ENCODE assay signal across 8 mouse cellular contexts in genomic region chr2:18693491-18693870, GRCm38 (mm10). TPM values are rescaled to one million over a fixed set of nuclear protein-coding genes. Genes with fewer than 3 reads are reported as not detected.
DNase-seq lines count a peak whose midpoint lies in the region; ATAC-seq and TF ChIP-seq lines count a peak whose summit lies in the region.
"Had no signal": no experiment of that assay in that cellular context is flagged by ENCODE, and none has a peak within 500 bp of the region (broad histone marks: within the 10 kb centered on the region; RNA-seq: fewer than 3 reads in every experiment).

No protein-coding gene starts in this region.

- H3K4me1 ChIP-seq in lung, adult 2 months (ENCODE audit: control insufficient read depth, insufficient read depth, low read length), result peaks cover 9% of the 10 kb centered on the region; the same call in 1 of the 2 replicates
- H3K4me1 ChIP-seq in forebrain, embryonic 11.5 days (replicated peaks; ENCODE audit: control insufficient read depth, insufficient read depth, low read length), result peaks cover 17% of the 10 kb centered on the region
- H3K4me1 ChIP-seq in limb, embryonic 10.5 days, result peaks cover 30% of the 10 kb centered on the region
- peaks cover 33% of the 10 kb centered on the region for H3K4me1 ChIP-seq in neural tube, embryonic 13.5 days (replicated peaks)

- TF ChIP-seq POLR2A in lung, adult 2 months (IDR thresholded peaks at IDR 0.05; ENCODE audit: borderline replicate concordance, extremely low read depth, low read depth, low read length), result no peak

- H3K4me2 ChIP-seq in forebrain, embryonic 11.5 days (ENCODE audit: low read depth, low read length, severe bottlenecking), result peak overlapping the region; percentile 77; the same call in 1 of the 2 replicates
- H3K4me2 ChIP-seq in neural tube, embryonic 13.5 days, result peak overlapping the region; percentile 88

- H3K9me3 ChIP-seq in forebrain, embryonic 11.5 days (ENCODE audit: control insufficient read depth, low read length), result no peaks in the 10 kb centered on the region
- no peaks in the 10 kb centered on the region for H3K9me3 ChIP-seq in limb, embryonic 10.5 days (replicated peaks)
- no peaks in the 10 kb centered on the region for H3K9me3 ChIP-seq in neural tube, embryonic 13.5 days

- H3K27ac ChIP-seq in forebrain, embryonic 11.5 days (ENCODE audit: low read depth, low read length), result no peak overlapping the region
- no peak overlapping the region for H3K27ac ChIP-seq in limb, embryonic 10.5 days
- H3K27ac ChIP-seq in neural tube, embryonic 13.5 days (replicated peaks), result no peak overlapping the region

- 0 out of 2 replicates have a peak overlapping the region, but pooled peaks have one; percentile 72 for H3K9ac ChIP-seq in forebrain, embryonic 11.5 days (ENCODE audit: low read length)
- H3K9ac ChIP-seq in neural tube, embryonic 13.5 days, result no peak overlapping the region

- H3K4me3 ChIP-seq in lung, adult 2 months (replicated peaks; ENCODE audit: extremely low read depth, low read depth, low read length), result peak overlapping the region; percentile 79
- H3K4me3 ChIP-seq in forebrain, embryonic 11.5 days (ENCODE audit: low read depth, low read length), result peak overlapping the region; percentile 48
- peak overlapping the region; percentile 70 for H3K4me3 ChIP-seq in limb, embryonic 10.5 days
- peak overlapping the region; percentile 51 for H3K4me3 ChIP-seq in neural tube, embryonic 13.5 days

- H3K36me3 ChIP-seq in forebrain, embryonic 11.5 days (ENCODE audit: control insufficient read depth, insufficient read depth, low read length), result no peaks in the 10 kb centered on the region
- H3K36me3 ChIP-seq in limb, embryonic 10.5 days, result no peaks in the 10 kb centered on the region
- H3K36me3 ChIP-seq in neural tube, embryonic 13.5 days, result no peaks in the 10 kb centered on the region

- no peak for DNase-seq in lung, adult 2 months
- DNase-seq in lung, postnatal 25 days (ENCODE audit: low spot score), result no peak
- no peak for DNase-seq in forebrain, embryonic 11.5 days (ENCODE audit: low spot score)
- DNase-seq in limb, embryonic 10.5 days (ENCODE audit: low spot score), result no peak
- no peak for DNase-seq in natural killer cell, adult 2 months (ENCODE audit: low spot score in 2 of 2)

- ATAC-seq in forebrain, embryonic 11.5 days (replicated peaks; ENCODE audit: low FRiP score), result no peak
- no peak for ATAC-seq in neural tube, embryonic 13.5 days (ENCODE audit: low read depth)
- no peak for ATAC-seq in cerebellum, adult (ENCODE audit: insufficient number of reproducible peaks, low FRiP score, low TSS enrichment)

- H3K27me3 ChIP-seq in forebrain, embryonic 11.5 days (ENCODE audit: control insufficient read depth, insufficient read depth, low read length), result peaks cover 64% of the 10 kb centered on the region
- H3K27me3 ChIP-seq in limb, embryonic 10.5 days (ENCODE audit: low read depth, poor library complexity, severe bottlenecking), result peaks cover 93% of the 10 kb centered on the region
- peaks cover 83% of the 10 kb centered on the region for H3K27me3 ChIP-seq in neural tube, embryonic 13.5 days

- 2% methylated on average over 5 of the region's 5 CpGs for WGBS in lung, adult 2 months
- 1% methylated on average over 5 of the region's 5 CpGs for WGBS in forebrain, embryonic 11.5 days
- WGBS in limb, embryonic 10.5 days, result under 1% methylated on average over 5 of the region's 5 CpGs
- 2% methylated on average over 5 of the region's 5 CpGs for WGBS in neural tube, embryonic 13.5 days

- TF ChIP-seq CTCF in lung, adult 2 months (IDR thresholded peaks at IDR 0.05; ENCODE audit: insufficient read depth, low read length), result no peak

RNA-seq across cellular contexts. Expression of gene Spag6, which starts 0.4 kb away (rescaled TPM):
- polyA plus RNA-seq in lung, adult 2 months (2012; rRNA removed), result 0.46 and 0.79 TPM in 2 replicates
- 0.21 and 0.44 TPM in 2 replicates for polyA plus RNA-seq in forebrain, embryonic 11.5 days (2014; fragmentation: Nextera tagmentation; extraction: Ambion mirVana)
- not detected in 2 replicates for polyA plus RNA-seq in limb, embryonic 10.5 days (2016; fragmentation: Nextera tagmentation; extraction: Ambion mirVana)
- polyA plus RNA-seq in neural tube, embryonic 13.5 days (2015; fragmentation: Nextera tagmentation; extraction: Ambion mirVana), result not detected in 2 replicates
- polyA plus RNA-seq: erythroblast, embryonic 14.5 days had no signal

RNA-seq across cellular contexts. Expression of gene Bmi1, which starts 16.7 kb away (rescaled TPM):
- 16.2 and 19.0 TPM in 2 replicates for polyA plus RNA-seq in lung, adult 2 months (2012; rRNA removed)
- polyA plus RNA-seq in forebrain, embryonic 11.5 days (2014; fragmentation: Nextera tagmentation; extraction: Ambion mirVana), result 44.4 and 47.5 TPM in 2 replicates
- 16.9 and 22.3 TPM in 2 replicates for polyA plus RNA-seq in limb, embryonic 10.5 days (2016; fragmentation: Nextera tagmentation; extraction: Ambion mirVana)
- polyA plus RNA-seq in neural tube, embryonic 13.5 days (2015; fragmentation: Nextera tagmentation; extraction: Ambion mirVana), result 34.2 and 40.7 TPM in 2 replicates

RNA-seq across cellular contexts. Expression of gene Commd3, which starts 21.3 kb away (rescaled TPM):
- polyA plus RNA-seq in lung, adult 2 months (2012; rRNA removed), result 36.6 and 38.0 TPM in 2 replicates
- polyA plus RNA-seq in forebrain, embryonic 11.5 days (2014; fragmentation: Nextera tagmentation; extraction: Ambion mirVana), result 123 and 134 TPM in 2 replicates
- polyA plus RNA-seq in limb, embryonic 10.5 days (2016; fragmentation: Nextera tagmentation; extraction: Ambion mirVana), result 96.0 and 135 TPM in 2 replicates
- 210 and 220 TPM in 2 replicates for polyA plus RNA-seq in neural tube, embryonic 13.5 days (2015; fragmentation: Nextera tagmentation; extraction: Ambion mirVana)
